Mouse (Mus musculus) MEL (cell line): Measurements from ENCODE around the gene Rnf208. TPM values are rescaled to one million over a fixed set of nuclear protein-coding genes. Genes with fewer than 3 reads are reported as not detected.

Experiments used
- DNase-seq: peaks from one replicate; pipeline ENCODE4 v3.0.0; 2011; ENCODE audit warnings: low read depth, low spot score
- H3K27ac ChIP-seq: 2 replicates; pipeline ENCODE4 v1.5.1; 2012; ENCODE audit warnings: low read depth, mild to moderate bottlenecking, control low read depth, low read length, moderate library complexity; ENCODE audit not compliant: control insufficient read depth
- H3K27me3 ChIP-seq, 2 experiments: fragments of 150-350 bp in 1 of 2; sonication (generic) in 1 of 2; 2 replicates each; pipeline ENCODE4 v1.6.1; 2012; ENCODE audit warnings: low read length in 2 of 2, mild to moderate bottlenecking in 2 of 2, improper control_type of control experiment in 1 of 2, moderate library complexity in 1 of 2; ENCODE audit not compliant: insufficient read depth in 2 of 2, control insufficient read depth in 1 of 2
- H3K36me3 ChIP-seq, 2 experiments: 2 replicates each; pipeline ENCODE4 v1.6.1; 2012 to 2014; ENCODE audit warnings: low read length in 2 of 2, improper control_type of control experiment in 1 of 2, inconsistent platforms in 1 of 2, mild to moderate bottlenecking in 1 of 2; ENCODE audit not compliant: insufficient read depth in 2 of 2, control insufficient read depth in 1 of 2
- H3K4me1 ChIP-seq, 2 experiments: fragments of 150-350 bp in 1 of 2; sonication (generic) in 1 of 2; 2 replicates each; pipeline ENCODE4 v1.6.1; 2012; ENCODE audit warnings: low read length in 2 of 2, improper control_type of control experiment in 1 of 2, mild to moderate bottlenecking in 1 of 2; ENCODE audit not compliant: insufficient read depth in 2 of 2, control insufficient read depth in 1 of 2
- H3K4me3 ChIP-seq, 2 experiments: fragments of 150-350 bp in 1 of 2; sonication (generic) in 1 of 2; 2 replicates each; pipeline ENCODE4 v1.5.1; 2012; ENCODE audit warnings: low read depth in 2 of 2, low read length in 2 of 2, mild to moderate bottlenecking in 2 of 2, moderate library complexity in 2 of 2, control low read depth in 1 of 2, improper control_type of control experiment in 1 of 2; ENCODE audit not compliant: control insufficient read depth in 1 of 2, insufficient read depth in 1 of 2
- H3K79me2 ChIP-seq: 2 replicates; pipeline ENCODE4 v1.6.1; 2012; ENCODE audit warnings: mild to moderate bottlenecking, low read length, moderate library complexity; ENCODE audit not compliant: control insufficient read depth, poor library complexity, insufficient read depth
- H3K9ac ChIP-seq: 2 replicates; pipeline ENCODE4 v1.6.1; 2012; ENCODE audit warnings: low read depth, mild to moderate bottlenecking, control low read depth, low read length, moderate library complexity; ENCODE audit not compliant: control insufficient read depth, poor library complexity, severe bottlenecking
- H3K9me3 ChIP-seq: fragments of 150-350 bp; sonication (generic); replicated peaks from 2 replicates; pipeline ENCODE4 v1.6.1; 2012; ENCODE audit warnings: mild to moderate bottlenecking, low read length, improper control_type of control experiment, moderate library complexity; ENCODE audit not compliant: insufficient read depth
- CHD2 ChIP-seq: IDR thresholded peaks from 2 replicates; pipeline ENCODE4 v1.6.1; 2011; ENCODE audit warnings: low read length, improper control_type of control experiment
- CTCF ChIP-seq, 3 experiments: IDR thresholded peaks in 2 of 3; conservative IDR thresholded peaks in 1 of 3; 2 replicates each; pipeline ENCODE4 v1.5.1; 2011 to 2012; ENCODE audit warnings: low read length in 3 of 3, low read depth in 2 of 3, mild to moderate bottlenecking in 2 of 3, improper control_type of control experiment in 1 of 3, inconsistent platforms in 1 of 3, mixed read lengths in 1 of 3, moderate library complexity in 1 of 3; ENCODE audit not compliant: control insufficient read depth in 1 of 3, insufficient read depth in 1 of 3, poor library complexity in 1 of 3, severe bottlenecking in 1 of 3
- E2F4 ChIP-seq: IDR thresholded peaks from 2 replicates; pipeline ENCODE4 v1.6.1; 2011; ENCODE audit warnings: low read depth, low read length, improper control_type of control experiment, borderline replicate concordance
- ELF1 ChIP-seq: IDR thresholded peaks from 2 replicates; pipeline ENCODE4 v1.6.1; 2014; ENCODE audit warnings: low read depth, mild to moderate bottlenecking, inconsistent platforms, low read length, improper control_type of control experiment, moderate library complexity
- EP300 ChIP-seq, 2 experiments: IDR thresholded peaks; 2 replicates each; pipeline ENCODE4 v1.6.1; 2011; ENCODE audit warnings: improper control_type of control experiment in 2 of 2, low read length in 2 of 2, low read depth in 1 of 2, mild to moderate bottlenecking in 1 of 2
- ETS1 ChIP-seq: IDR thresholded peaks from 2 replicates; pipeline ENCODE4 v1.6.1; 2012; ENCODE audit warnings: low read depth, mild to moderate bottlenecking, inconsistent platforms, low read length, improper control_type of control experiment, moderate library complexity
- GATA1 ChIP-seq: IDR thresholded peaks from 2 replicates; pipeline ENCODE4 v1.6.1; 2011; ENCODE audit warnings: low read depth, low read length, improper control_type of control experiment
- JUND ChIP-seq: IDR thresholded peaks from 2 replicates; pipeline ENCODE4 v1.6.1; 2011; ENCODE audit warnings: low read depth, mild to moderate bottlenecking, improper control_type of control experiment, low read length
- KAT2A ChIP-seq: conservative IDR thresholded peaks from 2 replicates; pipeline ENCODE4 v1.6.1; 2012; ENCODE audit warnings: low read depth, low read length, improper control_type of control experiment, inconsistent platforms
- MAZ ChIP-seq: IDR thresholded peaks from 2 replicates; pipeline ENCODE4 v1.6.1; 2012; ENCODE audit warnings: low read depth, mild to moderate bottlenecking, inconsistent platforms, low read length, improper control_type of control experiment
- MEF2A ChIP-seq: IDR thresholded peaks from 2 replicates; pipeline ENCODE4 v1.6.1; 2014; ENCODE audit warnings: low read depth, mild to moderate bottlenecking, inconsistent platforms, low read length, improper control_type of control experiment; ENCODE audit not compliant: poor library complexity, insufficient replicate concordance, severe bottlenecking; ENCODE audit errors: extremely low read depth
- MXI1 ChIP-seq: IDR thresholded peaks from 2 replicates; pipeline ENCODE4 v1.6.1; 2011; ENCODE audit warnings: mild to moderate bottlenecking, low read depth, low read length, improper control_type of control experiment
- MYB ChIP-seq: IDR thresholded peaks from 2 replicates; pipeline ENCODE4 v1.6.1; 2011; ENCODE audit warnings: mild to moderate bottlenecking, low read depth, low read length, improper control_type of control experiment
- MYC ChIP-seq: IDR thresholded peaks from 2 replicates; pipeline ENCODE4 v1.6.1; 2011; ENCODE audit warnings: low read depth, mild to moderate bottlenecking, low read length, improper control_type of control experiment, moderate library complexity
- NELFE ChIP-seq: IDR thresholded peaks from 2 replicates; pipeline ENCODE4 v1.6.1; 2011; ENCODE audit warnings: low read depth, low read length, improper control_type of control experiment
- NRF1 ChIP-seq: IDR thresholded peaks from 2 replicates; pipeline ENCODE4 v1.6.1; 2014; ENCODE audit warnings: low read depth, mild to moderate bottlenecking, inconsistent platforms, low read length, improper control_type of control experiment, moderate library complexity; ENCODE audit not compliant: poor library complexity, insufficient read depth, severe bottlenecking
- POLR2A ChIP-seq, 2 experiments: IDR thresholded peaks; 2 replicates each; pipeline ENCODE4 v1.6.1; 2011 to 2012; ENCODE audit warnings: low read length in 2 of 2, mild to moderate bottlenecking in 2 of 2, control low read depth in 1 of 2, improper control_type of control experiment in 1 of 2, low read depth in 1 of 2, moderate library complexity in 1 of 2; ENCODE audit not compliant: control insufficient read depth in 1 of 2, insufficient read depth in 1 of 2, poor library complexity in 1 of 2
- POLR2AphosphoS2 ChIP-seq: IDR thresholded peaks from 2 replicates; pipeline ENCODE4 v1.6.1; 2011; ENCODE audit warnings: low read length, improper control_type of control experiment
- POLR2AphosphoS5 ChIP-seq: IDR thresholded peaks from 2 replicates; pipeline ENCODE4 v1.6.1; 2012; ENCODE audit warnings: low read depth, borderline replicate concordance, mild to moderate bottlenecking, inconsistent platforms, low read length, moderate library complexity, mixed read lengths
- RAD21 ChIP-seq: IDR thresholded peaks from 2 replicates; pipeline ENCODE4 v1.6.1; 2011; ENCODE audit warnings: mild to moderate bottlenecking, low read depth, low read length, improper control_type of control experiment
- RCOR1 ChIP-seq: IDR thresholded peaks from 2 replicates; pipeline ENCODE4 v1.6.1; 2012; ENCODE audit warnings: low read depth, mild to moderate bottlenecking, inconsistent platforms, low read length, improper control_type of control experiment
- SIN3A ChIP-seq: IDR thresholded peaks from 2 replicates; pipeline ENCODE4 v1.6.1; 2012; ENCODE audit warnings: low read length, improper control_type of control experiment, inconsistent platforms
- SMC3 ChIP-seq: IDR thresholded peaks from 2 replicates; pipeline ENCODE4 v1.6.1; 2011; ENCODE audit warnings: low read depth, low read length, improper control_type of control experiment
- TAL1 ChIP-seq: IDR thresholded peaks from 2 replicates; pipeline ENCODE4 v1.6.1; 2012; ENCODE audit warnings: mild to moderate bottlenecking, inconsistent platforms, low read length, moderate library complexity, mixed read lengths
- UBTF ChIP-seq: IDR thresholded peaks from 2 replicates; pipeline ENCODE4 v1.6.1; 2012; ENCODE audit warnings: low read depth, mild to moderate bottlenecking, inconsistent platforms, low read length, improper control_type of control experiment, moderate library complexity, borderline replicate concordance; ENCODE audit not compliant: insufficient read depth
- USF2 ChIP-seq, 2 experiments: IDR thresholded peaks; 2 replicates each; pipeline ENCODE4 v1.6.1; 2011 to 2012; ENCODE audit warnings: improper control_type of control experiment in 2 of 2, low read length in 2 of 2, borderline replicate concordance in 1 of 2, inconsistent platforms in 1 of 2, low read depth in 1 of 2, mild to moderate bottlenecking in 1 of 2; ENCODE audit not compliant: insufficient read depth in 1 of 2
- ZC3H11A ChIP-seq: IDR thresholded peaks from 2 replicates; pipeline ENCODE4 v1.6.1; 2012; ENCODE audit warnings: low read depth, mild to moderate bottlenecking, inconsistent platforms, low read length, improper control_type of control experiment
- ZKSCAN1 ChIP-seq: IDR thresholded peaks from 2 replicates; pipeline ENCODE4 v1.6.1; 2012; ENCODE audit warnings: low read depth, mild to moderate bottlenecking, inconsistent platforms, low read length, improper control_type of control experiment, moderate library complexity
- polyA plus RNA-seq, 2 experiments: library from polyadenylated mRNA; stranded (reverse) in 1 of 2; unstranded in 1 of 2; fragments of >175 nt in 1 of 2; fragments of >200 nt in 1 of 2; gene quantifications; 2 replicates each; pipeline versions ENCODE4 v1.2.1 to v1.2.4; 2012; ENCODE audit warnings: low replicate concordance in 2 of 2, low read depth in 1 of 2; ENCODE audit not compliant: insufficient read length in 2 of 2, insufficient read depth in 1 of 2, missing spikeins in 1 of 2
- total RNA-seq: library from RNA; depleted of rRNA; stranded (reverse); fragments of 300-350 nt; gene quantifications from 2 replicates; pipeline ENCODE4 v1.2.3, GENCODE M21; 2012

The Rnf208 gene
- total and polyA plus RNA-seq, 3 experiments = 6.0 to 21.8 TPM; not detected in 1

- TF ChIP-seq MAZ (peak; percentile 82), NRF1 (peak; percentile 38; the same call in 1 of the 2 replicates), JUND (no peak), CHD2 (no peak), KAT2A (peak; percentile 68; the same call in 1 of the 2 replicates), ZKSCAN1 (no peak), RCOR1 (no peak), SMC3 (peak; percentile 13; the same call in 1 of the 2 replicates), MXI1 (peak; percentile 90; the same call in 1 of the 2 replicates), MYC (peak; percentile 58)
Observed at GRCm38 (mm10) chr2:25211121-25211670, 30.9 kb upstream of the Rnf208 start, which contains the start of gene Nelfb (continued).

- peaks cover 0 to 14% of the 10 kb centered on the region in 2 experiments; a peak in 3 of 4 replicates for H3K36me3 ChIP-seq
- peaks cover 19% of the 10 kb centered on the region for H3K79me2 ChIP-seq
- no peak overlapping the region for H3K9ac ChIP-seq
- TF ChIP-seq RCOR1 (no peak), GATA1 (no peak), E2F4 (no peak), ELF1 (no peak), POLR2AphosphoS5 (no peak), ZC3H11A (no peak), MEF2A (no peak), CHD2 (no peak)
- H3K4me1 ChIP-seq = peaks cover 6 to 17% of the 10 kb centered on the region in 2 experiments
- H3K9me3 ChIP-seq = no peaks in the 10 kb centered on the region
- no peak for DNase-seq
- H3K27me3 ChIP-seq = no peaks in the 10 kb centered on the region
- H3K4me3 ChIP-seq = no peak overlapping the region
- no peak overlapping the region for H3K27ac ChIP-seq
Observed at GRCm38 (mm10) chr2:25213266-25213865, 28.7 kb upstream of the Rnf208 start.

GRCm38 (mm10) chr2:25214444-25214843 lies 27.6 kb upstream of the Rnf208 start, which contains the start of gene Stpg3:
TSS of gene Stpg3 (minus strand) at chr2:25214637.
- H3K4me3 ChIP-seq = no peak within 1 kb of the TSS
- peaks cover 0 to 11% of the 10 kb centered on the region in 2 experiments; a peak in 2 of 4 replicates for H3K36me3 ChIP-seq
- H3K79me2 ChIP-seq = peaks cover 17% of the 10 kb centered on the region
- H3K9ac ChIP-seq = no peak within 1 kb of the TSS
- H3K9me3 ChIP-seq = no peaks in the 10 kb centered on the region
- no peak within 1 kb of the TSS for H3K27ac ChIP-seq
- no peaks in the 10 kb centered on the region for H3K27me3 ChIP-seq
- no peak for DNase-seq
- H3K4me1 ChIP-seq = peaks cover 6 to 15% of the 10 kb centered on the region in 2 experiments
- TF ChIP-seq SIN3A (no peak), ETS1 (no peak), TAL1 (no peak), RAD21 (no peak), USF2 (IDR thresholded peaks at IDR 0.05; ENCODE audit: borderline replicate concordance in 1 of 2, insufficient read depth in 1 of 2, low read depth in 1 of 2, low read length in 2 of 2) (no peak), POLR2AphosphoS2 (no peak), EP300 (IDR thresholded peaks at IDR 0.05; ENCODE audit: low read depth in 1 of 2, low read length in 2 of 2) (no peak), E2F4 (no peak), NRF1 (no peak), SMC3 (no peak), ELF1 (no peak), POLR2A (IDR thresholded peaks at IDR 0.05; ENCODE audit: control insufficient read depth in 1 of 2, insufficient read depth in 1 of 2, low read depth in 1 of 2, low read length in 2 of 2, poor library complexity in 1 of 2) (no peak), MYB (no peak), UBTF (no peak), NELFE (no peak), ZC3H11A (no peak), CTCF (IDR thresholded peaks at IDR 0.05 in 2 of 3, conservative IDR thresholded peaks at IDR 0.05 in 1 of 3; ENCODE audit: control insufficient read depth in 1 of 3, insufficient read depth in 1 of 3, low read depth in 2 of 3, low read length in 3 of 3, poor library complexity in 1 of 3, severe bottlenecking in 1 of 3) (no peak)
